Mouse (Mus musculus): ENCODE measurements around the gene Fopnl. TPM values are rescaled to one million over a fixed set of nuclear protein-coding genes. Genes with fewer than 3 reads are reported as not detected.

Gene Fopnl
- polyA plus RNA-seq (2012; rRNA removed): 30.4 and 34.0 TPM in 2 replicates

DNA sequence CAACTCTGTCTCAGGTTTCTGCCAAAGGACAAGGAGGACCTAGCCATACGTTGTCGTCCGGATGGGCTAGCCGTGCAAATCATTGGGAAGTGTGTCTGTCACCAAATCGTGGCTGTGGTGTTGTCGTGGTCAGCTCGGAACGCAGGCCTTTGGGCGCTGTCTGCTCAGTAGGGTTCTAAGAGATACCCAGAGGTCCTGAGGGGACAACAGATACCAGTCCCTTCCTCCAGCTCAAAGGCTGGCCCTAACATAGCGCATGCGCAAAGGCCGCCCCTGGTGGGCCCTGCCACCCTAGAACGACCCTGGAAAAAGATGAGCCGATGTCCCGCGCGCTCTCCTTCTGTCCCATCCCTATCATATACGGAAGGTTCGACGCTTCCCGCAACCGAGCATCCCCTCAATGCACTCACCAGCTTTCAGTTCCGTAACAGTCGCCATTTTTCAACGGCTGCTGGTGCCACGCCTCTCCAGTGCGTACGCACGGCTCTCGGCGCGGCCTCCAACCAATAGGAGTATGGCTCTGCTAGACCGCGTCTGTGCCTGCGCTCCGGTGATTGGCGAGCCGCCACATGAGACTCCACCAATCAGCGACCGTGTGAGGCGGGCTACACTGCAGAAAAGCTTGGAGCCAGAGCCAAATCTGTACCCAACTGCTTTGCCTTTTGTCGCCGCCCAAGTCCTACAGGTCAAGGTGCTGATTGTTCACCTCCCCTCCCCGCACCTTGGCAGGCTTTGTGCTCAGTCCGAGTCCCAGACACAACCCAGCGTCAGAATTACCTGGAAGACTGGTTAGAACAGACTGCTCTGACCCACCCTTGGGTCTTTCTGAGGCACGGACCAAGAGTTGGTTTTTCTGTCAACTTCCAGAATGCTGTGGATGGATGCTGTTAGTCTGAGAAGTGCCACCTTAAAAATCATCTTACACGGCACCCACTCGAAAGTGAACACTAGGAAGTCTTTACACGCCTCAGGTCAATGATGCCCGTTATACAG lies at the start of gene Fopnl:
Fopnl (minus strand) TSS at position 522 of the 993 bp plus-strand sequence.

DNA sequence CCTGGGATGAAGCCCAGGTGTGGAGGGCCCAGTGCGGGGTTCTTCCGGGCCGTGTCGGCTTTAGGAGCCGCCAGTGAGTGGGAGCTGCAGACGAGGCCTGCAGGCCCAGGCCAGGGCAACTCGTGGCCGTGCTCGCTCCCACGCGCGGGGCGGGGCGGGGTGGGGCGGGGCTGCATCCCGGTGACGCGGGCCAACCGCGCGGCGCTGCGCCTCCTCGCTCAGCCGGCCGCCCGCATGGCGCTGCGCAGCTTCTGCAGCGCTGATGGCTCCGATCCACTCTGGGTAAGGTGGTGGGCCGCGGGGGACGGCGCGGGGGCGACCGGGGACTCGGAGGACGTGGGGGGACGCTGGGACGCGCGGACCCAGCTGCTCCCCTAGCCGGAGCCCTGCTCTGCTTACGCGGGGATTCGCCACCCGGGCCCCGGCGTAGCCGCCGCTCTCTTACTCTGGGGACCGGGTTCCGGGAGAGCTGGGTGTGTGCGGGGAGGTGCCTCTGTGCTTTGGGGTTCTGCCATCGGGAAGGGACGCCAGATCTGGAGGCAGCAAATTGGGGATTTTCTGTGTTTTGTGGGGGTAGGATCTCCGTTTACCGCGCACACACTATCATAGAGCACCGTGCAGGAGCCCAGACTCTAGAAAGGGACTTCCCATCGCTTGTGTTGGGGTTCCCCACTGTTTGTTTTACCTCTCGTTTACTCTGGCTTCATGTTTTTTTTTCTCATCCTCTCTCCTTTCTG lies 44.3 kb upstream of the Fopnl start, which contains the start of gene Abcc1:
Abcc1 (plus strand) TSS at position 197 of the 737 bp plus-strand sequence.

DNA sequence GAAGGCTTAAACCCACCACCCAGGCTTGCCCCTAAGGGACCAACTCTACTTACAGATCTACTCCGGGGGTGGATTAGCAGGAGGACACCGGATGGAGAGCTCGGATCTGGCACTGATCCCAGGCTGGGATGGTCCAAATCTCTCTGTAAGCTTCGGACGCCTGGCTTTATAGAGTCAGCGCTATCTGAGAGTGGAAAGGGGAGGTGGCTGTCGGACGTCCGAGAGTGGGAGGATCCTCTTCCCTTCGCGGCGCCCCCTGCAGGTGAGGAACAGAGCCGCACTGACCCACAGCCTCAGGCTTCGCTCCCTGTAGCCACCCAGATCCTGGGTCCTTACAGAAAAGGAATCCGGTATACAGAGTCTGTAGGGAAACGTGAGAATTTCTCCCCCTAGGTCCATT lies 26.0 kb downstream of the Fopnl start, which contains the start of gene Myh11:
Myh11 (minus strand) TSS at position 150 of the 400 bp plus-strand sequence.

Other genes with a start within 250 kb of the Fopnl start
- 28.6 and 31.5 TPM in 2 replicates for gene Nde1, start 154.1 kb downstream of the Fopnl start, polyA plus RNA-seq (2012; rRNA removed)
- 9.0 and 9.2 TPM in 2 replicates for gene Marf1, start 154.1 kb downstream of the Fopnl start, polyA plus RNA-seq (2012; rRNA removed)
- gene Myh11, start 26.0 kb downstream of the Fopnl start, polyA plus RNA-seq (2012; rRNA removed): 148 and 184 TPM in 2 replicates
- gene Abcc1, start 44.2 kb upstream of the Fopnl start, polyA plus RNA-seq (2012; rRNA removed): 33.9 and 45.3 TPM in 2 replicates
- gene A630010A05Rik, start 244.9 kb upstream of the Fopnl start, polyA plus RNA-seq (2012; rRNA removed): 0.06 TPM in 1 of 2 replicates, not detected in the other